Mouse (Mus musculus): ENCODE measurements at regions not wholly inside any gene's neighbourhood (a gene's known extent, or its start where the extent isn't known, plus 50 kb on each side); places are given as distances from the start of the nearest gene placed in this dataset.
"Not testable (repeated sequence)": the region's sequence is repeated elsewhere in the genome, so short reads cannot be mapped to it uniquely, and the experiment has no call there.

- H3K9me3 ChIP-seq (ENCODE audit: control insufficient read depth, low read length); H3K36me3 ChIP-seq (replicated peaks; ENCODE audit: control insufficient read depth, insufficient read depth, low read depth); H3K27ac ChIP-seq; H3K4me3 ChIP-seq (ENCODE audit: insufficient read depth in 1 of 2, low read depth in 2 of 2, low read length in 2 of 2); DNase-seq (ENCODE audit: low read depth in 3 of 3, low spot score in 3 of 3); H3K9ac ChIP-seq (replicated peaks); H3K27me3 ChIP-seq (ENCODE audit: control insufficient read depth, insufficient read depth, low read length); H3K4me1 ChIP-seq (replicated peaks; ENCODE audit: control insufficient read depth in 2 of 2, insufficient read depth in 2 of 2, low read length in 1 of 2); ATAC-seq (ENCODE audit: insufficient read depth); H3K4me2 ChIP-seq (ENCODE audit: low read depth): not testable (repeated sequence)
- 68% methylated on average over 15 of the region's 16 CpGs for WGBS (ENCODE audit: insufficient replicate concordance)
Measured at GRCm38 (mm10) chr17:13556060-13556660, 201.8 kb downstream of the Tcp10c start.

GRCm38 (mm10) chr17:13558863-13559262 lies 201.5 kb upstream of the Afdn start:
- ATAC-seq (ENCODE audit: insufficient read depth), result no peak
- Histone ChIP-seq H3K4me1 (replicated peaks; ENCODE audit: control insufficient read depth in 2 of 2, insufficient read depth in 2 of 2, low read length in 1 of 2) (no peaks in the 10 kb centered on the region), H3K4me3 (ENCODE audit: insufficient read depth in 1 of 2, low read depth in 2 of 2, low read length in 2 of 2) (no peak overlapping the region), H3K27me3 (ENCODE audit: control insufficient read depth, insufficient read depth, low read length) (no peaks in the 10 kb centered on the region), H3K9me3 (ENCODE audit: control insufficient read depth, low read length) (no peaks in the 10 kb centered on the region), H3K4me2 (ENCODE audit: low read depth) (no peak overlapping the region), H3K27ac (no peak overlapping the region), H3K9ac (replicated peaks) (no peak overlapping the region), H3K36me3 (replicated peaks; ENCODE audit: control insufficient read depth, insufficient read depth, low read depth) (no peaks in the 10 kb centered on the region)
- WGBS (ENCODE audit: insufficient replicate concordance), result 52% methylated on average over 3 of the region's 3 CpGs
- TF ChIP-seq CTCF (IDR thresholded peaks at IDR 0.05; ENCODE audit: low read depth) (no peak), EP300 (IDR thresholded peaks at IDR 0.05; ENCODE audit: low read depth) (no peak)
- DNase-seq (ENCODE audit: low read depth in 3 of 3, low spot score in 3 of 3), result no peak

GRCm38 (mm10) chr17:13561342-13561741 lies 199.0 kb upstream of the Afdn start:
- no peak overlapping the region for H3K9ac ChIP-seq (replicated peaks)
- DNase-seq (ENCODE audit: low read depth in 3 of 3, low spot score in 3 of 3), result no peak
- H3K9me3 ChIP-seq (ENCODE audit: control insufficient read depth, low read length), result no peaks in the 10 kb centered on the region
- TF ChIP-seq CTCF (IDR thresholded peaks at IDR 0.05; ENCODE audit: low read depth), result no peak
- no peak for TF ChIP-seq EP300 (IDR thresholded peaks at IDR 0.05; ENCODE audit: low read depth)
- H3K4me2 ChIP-seq (ENCODE audit: low read depth), result no peak overlapping the region
- H3K27me3 ChIP-seq (ENCODE audit: control insufficient read depth, insufficient read depth, low read length), result no peaks in the 10 kb centered on the region
- H3K36me3 ChIP-seq (replicated peaks; ENCODE audit: control insufficient read depth, insufficient read depth, low read depth), result no peaks in the 10 kb centered on the region
- H3K4me3 ChIP-seq (ENCODE audit: insufficient read depth in 1 of 2, low read depth in 2 of 2, low read length in 2 of 2), result no peak overlapping the region
- 54% methylated on average over 8 of the region's 8 CpGs for WGBS (ENCODE audit: insufficient replicate concordance)
- H3K4me1 ChIP-seq (replicated peaks; ENCODE audit: control insufficient read depth in 2 of 2, insufficient read depth in 2 of 2, low read length in 1 of 2), result no peaks in the 10 kb centered on the region
- ATAC-seq (ENCODE audit: insufficient read depth), result no peak
- H3K27ac ChIP-seq, result no peak overlapping the region

- Histone ChIP-seq H3K27me3 (ENCODE audit: control insufficient read depth, insufficient read depth, low read length) (no peaks in the 10 kb centered on the region), H3K9ac (replicated peaks) (no peak overlapping the region), H3K4me2 (ENCODE audit: low read depth) (no peak overlapping the region), H3K36me3 (replicated peaks; ENCODE audit: control insufficient read depth, insufficient read depth, low read depth) (no peaks in the 10 kb centered on the region), H3K4me1 (replicated peaks; ENCODE audit: control insufficient read depth in 2 of 2, insufficient read depth in 2 of 2, low read length in 1 of 2) (no peaks in the 10 kb centered on the region), H3K9me3 (ENCODE audit: control insufficient read depth, low read length) (no peaks in the 10 kb centered on the region), H3K27ac (no peak overlapping the region), H3K4me3 (ENCODE audit: insufficient read depth in 1 of 2, low read depth in 2 of 2, low read length in 2 of 2) (no peak overlapping the region)
- DNase-seq (ENCODE audit: low read depth in 3 of 3, low spot score in 3 of 3) (no peak), ATAC-seq (ENCODE audit: insufficient read depth) (no peak)
- WGBS (ENCODE audit: insufficient replicate concordance), result 53% methylated on average over 2 of the region's 2 CpGs
- TF ChIP-seq CTCF (IDR thresholded peaks at IDR 0.05; ENCODE audit: low read depth) (no peak), EP300 (IDR thresholded peaks at IDR 0.05; ENCODE audit: low read depth) (no peak)
Measured at GRCm38 (mm10) chr17:13562974-13563373, 197.4 kb upstream of the Afdn start.

GRCm38 (mm10) chr17:13564800-13565199 lies 195.5 kb upstream of the Afdn start:
- 74% methylated on average over 7 of the region's 7 CpGs for WGBS (ENCODE audit: insufficient replicate concordance)
- Histone ChIP-seq H3K4me3 (ENCODE audit: insufficient read depth in 1 of 2, low read depth in 2 of 2, low read length in 2 of 2) (no peak overlapping the region), H3K4me2 (ENCODE audit: low read depth) (no peak overlapping the region), H3K9me3 (ENCODE audit: control insufficient read depth, low read length) (no peaks in the 10 kb centered on the region), H3K4me1 (replicated peaks; ENCODE audit: control insufficient read depth in 2 of 2, insufficient read depth in 2 of 2, low read length in 1 of 2) (no peaks in the 10 kb centered on the region), H3K9ac (replicated peaks) (no peak overlapping the region), H3K36me3 (replicated peaks; ENCODE audit: control insufficient read depth, insufficient read depth, low read depth) (no peaks in the 10 kb centered on the region), H3K27ac (no peak overlapping the region), H3K27me3 (ENCODE audit: control insufficient read depth, insufficient read depth, low read length) (no peaks in the 10 kb centered on the region)
- no peak for ATAC-seq (ENCODE audit: insufficient read depth)
- TF ChIP-seq CTCF (IDR thresholded peaks at IDR 0.05; ENCODE audit: low read depth) (no peak), EP300 (IDR thresholded peaks at IDR 0.05; ENCODE audit: low read depth) (no peak)
- DNase-seq (ENCODE audit: low read depth in 3 of 3, low spot score in 3 of 3), result no peak

Data from liver, embryonic 14.5 days (tissue).